Mouse (Mus musculus): ENCODE data around the gene App.

DNA sequence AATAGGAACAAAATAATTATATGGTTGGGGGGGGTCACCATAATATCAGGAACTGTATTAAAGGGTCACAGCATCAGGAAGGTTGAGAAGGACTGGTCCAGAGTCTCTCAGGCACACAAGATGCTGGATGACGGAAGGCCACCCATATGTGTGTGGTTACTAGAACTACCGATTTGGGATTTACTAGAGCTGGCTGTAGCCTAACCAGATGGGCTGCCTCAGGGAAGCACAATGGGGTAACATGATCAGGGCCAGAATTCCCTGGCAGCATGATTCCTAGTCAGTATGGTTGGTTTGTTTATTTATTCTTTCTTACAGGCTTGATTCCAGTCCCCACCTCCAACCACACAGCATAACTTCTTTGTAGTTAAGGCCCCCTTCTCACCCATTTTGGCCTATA lies 162.9 kb downstream of the App start:
- TF ChIP-seq USF1 (IDR thresholded peaks at IDR 0.05; ENCODE audit: low read depth) (no peak), POLR2A (IDR thresholded peaks at IDR 0.05; ENCODE audit: insufficient read length, low read depth) (no peak), REST (IDR thresholded peaks at IDR 0.05; ENCODE audit: insufficient read depth, insufficient read length) (no peak), E2F4 (IDR thresholded peaks at IDR 0.05; ENCODE audit: insufficient read depth) (no peak), TCF12 (IDR thresholded peaks at IDR 0.05; ENCODE audit: insufficient read depth, poor library complexity, severe bottlenecking) (no peak), MAX (IDR thresholded peaks at IDR 0.05; ENCODE audit: low read depth) (no peak), POLR2AphosphoS2 (IDR thresholded peaks at IDR 0.05; ENCODE audit: insufficient read length, low read depth) (no peak), MYOG (IDR thresholded peaks at IDR 0.05; ENCODE audit: control insufficient read depth in 1 of 3, insufficient read depth in 1 of 3, insufficient read length in 2 of 3, low read depth in 2 of 3) (no peak), CEBPB (IDR thresholded peaks at IDR 0.05; ENCODE audit: insufficient read depth, poor library complexity, severe bottlenecking) (no peak), MYOD1 (IDR thresholded peaks at IDR 0.05; ENCODE audit: control insufficient read depth in 1 of 3, insufficient read length in 2 of 3, low read depth in 2 of 3) (no peak), TCF3 (IDR thresholded peaks at IDR 0.05; ENCODE audit: insufficient read length, low read depth) (no peak)

Data from myocyte (in vitro differentiated cells).